Mouse (Mus musculus): ENCODE data around the gene Pnldc1.

The Pnldc1 gene

GRCm38 (mm10) chr17:12857395-12857794 lies 52.6 kb downstream of the Pnldc1 start:
- no peak for DNase-seq (ENCODE audit: extremely low spot score)

GRCm38 (mm10) chr17:12854386-12854785 lies 55.6 kb downstream of the Pnldc1 start:
- DNase-seq (ENCODE audit: extremely low spot score): no peak

DNA sequence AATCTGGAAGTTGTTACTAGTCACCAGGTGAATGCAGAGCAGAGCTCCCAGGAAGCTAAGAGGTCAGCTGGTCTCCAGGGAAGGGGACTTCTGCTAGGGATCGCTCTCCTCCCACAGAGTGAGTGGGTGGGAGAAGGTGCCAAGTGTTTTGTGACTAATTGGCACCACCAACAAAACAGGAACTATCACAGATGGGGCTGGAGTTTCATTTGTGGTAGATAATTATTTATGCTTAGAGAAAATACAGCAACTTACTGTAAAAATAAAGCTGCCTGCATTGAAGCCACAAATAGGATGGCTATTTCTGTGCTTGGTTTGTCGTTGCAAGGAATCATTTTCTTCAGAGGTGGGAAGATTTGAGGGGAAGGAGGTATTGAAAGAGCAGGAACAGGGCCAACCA lies 56.2 kb downstream of the Pnldc1 start:
- no peak for DNase-seq (ENCODE audit: extremely low spot score)

DNA sequence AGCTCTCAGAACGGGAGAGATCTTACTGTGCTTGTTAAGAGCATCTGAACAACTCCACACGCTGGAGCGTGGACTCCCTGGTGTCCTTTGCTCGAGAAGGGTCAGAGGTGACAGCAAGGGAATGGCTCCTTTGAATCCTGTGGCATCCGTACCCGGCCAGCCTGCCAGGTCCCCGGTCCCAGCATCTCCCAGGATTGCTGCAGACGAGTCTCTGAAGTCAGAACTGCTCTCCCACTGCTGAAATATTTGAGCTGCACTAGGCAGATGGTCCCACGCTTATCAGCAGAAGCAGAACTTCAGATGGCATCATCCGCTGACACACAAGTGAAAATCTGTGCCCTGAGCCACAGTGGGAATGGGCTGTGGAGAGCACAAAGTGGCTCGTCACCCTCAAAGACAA lies 58.3 kb downstream of the Pnldc1 start:
- no peak for DNase-seq (ENCODE audit: extremely low spot score)

GRCm38 (mm10) chr17:12849778-12850382 lies 60.1 kb downstream of the Pnldc1 start:
- DNase-seq (ENCODE audit: extremely low spot score): no peak

DNA sequence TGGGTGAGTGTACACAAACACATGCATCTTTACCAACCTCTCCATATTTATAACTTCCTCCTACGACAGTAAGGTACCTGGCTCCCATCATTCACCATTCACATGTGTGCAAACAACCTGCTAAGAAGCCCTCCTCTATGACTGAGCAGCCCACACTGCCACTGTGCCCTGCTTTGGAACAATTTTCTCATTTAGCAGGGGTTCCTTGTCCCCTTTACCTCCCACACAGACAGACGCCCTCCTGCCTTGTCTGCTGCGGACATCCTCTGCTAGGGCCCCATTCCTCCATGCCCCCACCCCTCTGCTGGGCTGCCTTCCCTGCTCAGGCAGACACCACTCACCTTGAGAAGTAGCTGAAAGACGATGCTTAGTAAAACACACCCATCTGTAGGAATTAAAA lies 62.3 kb downstream of the Pnldc1 start:
- DNase-seq (ENCODE audit: extremely low spot score): no peak

DNA sequence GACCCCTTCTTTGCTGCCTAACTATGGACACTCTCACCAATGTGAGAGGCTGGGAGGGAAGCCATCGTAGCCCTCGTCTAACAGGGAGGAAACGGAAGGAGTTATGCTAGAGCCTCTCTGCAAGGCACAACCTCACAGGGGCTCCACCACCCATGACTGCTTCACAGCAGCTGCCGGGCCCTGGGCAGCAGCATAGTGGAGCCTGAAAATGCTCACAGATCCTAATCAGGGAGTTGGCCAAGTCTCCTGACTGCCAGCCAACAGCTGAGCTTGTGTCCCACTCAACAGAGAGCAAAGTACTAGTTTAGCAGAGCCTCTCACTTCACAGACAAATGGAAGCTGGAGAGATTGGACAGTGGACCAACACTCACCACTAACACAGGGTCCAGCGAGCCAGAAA lies 63.6 kb downstream of the Pnldc1 start:
- no peak for DNase-seq (ENCODE audit: extremely low spot score)

DNA sequence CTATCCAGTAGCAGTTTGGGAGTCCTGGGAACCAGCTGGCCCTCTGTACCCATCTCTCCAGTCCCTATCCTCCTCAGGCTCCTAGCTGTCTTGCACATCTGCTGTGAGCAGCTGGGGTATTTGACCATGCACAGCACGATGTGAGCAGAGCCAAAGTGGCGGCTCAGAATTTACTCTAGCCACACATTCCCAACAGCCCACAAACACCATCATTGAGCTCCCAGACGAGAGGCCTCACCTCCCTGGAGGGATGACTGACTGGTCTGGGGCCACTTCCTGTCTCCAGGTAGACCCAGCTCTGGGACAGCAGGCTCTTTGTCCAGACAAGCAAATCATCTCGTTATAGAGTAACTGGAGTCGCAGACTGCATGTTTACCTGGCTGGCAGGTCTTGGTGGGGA lies 64.2 kb downstream of the Pnldc1 start:
- no peak for DNase-seq (ENCODE audit: extremely low spot score)

GRCm38 (mm10) chr17:12844540-12844939 lies 65.5 kb downstream of the Pnldc1 start:
- no peak for DNase-seq (ENCODE audit: extremely low spot score)

GRCm38 (mm10) chr17:12843826-12844225 lies 66.2 kb downstream of the Pnldc1 start:
- DNase-seq (ENCODE audit: extremely low spot score): no peak

GRCm38 (mm10) chr17:12839475-12840267 lies 70.4 kb downstream of the Pnldc1 start:
- DNase-seq (ENCODE audit: extremely low spot score): no peak

Data from embryo, embryonic 9.5 days (tissue).